Mouse (Mus musculus) left cerebral cortex, postnatal 10 days (tissue): ENCODE data around the gene Kdelr3. TPM values are rescaled to one million over a fixed set of nuclear protein-coding genes. Genes with fewer than 3 reads are reported as not detected.

Experiments used
- DNase-seq, 2 experiments: peaks; one replicate each; pipeline ENCODE4 v3.0.0; 2021 to 2022; ENCODE audit warnings: low spot score in 2 of 2, mixed read lengths in 1 of 2; ENCODE audit errors: extremely low spot score in 1 of 2
- intact Hi-C: fragments of 180-260 bp; cut with DNase I; formaldehyde crosslinking; loops from one replicate; pipeline ENCODE4 v1.15.1; 2025
- microRNA-seq: library from miRNA; unstranded; fragments of <30 nt; microRNA quantifications from one replicate; pipeline ENCODE4 v1.2.0, GENCODE M21; 2022
- total RNA-seq, 2 experiments: library from RNA; stranded (reverse); gene quantifications; 2 replicates each; pipeline ENCODE4 v1.2.3; 2021

Gene Kdelr3
- total RNA-seq, 2 experiments from 2014 or later, result 1.4 to 1.6 TPM

DNA sequence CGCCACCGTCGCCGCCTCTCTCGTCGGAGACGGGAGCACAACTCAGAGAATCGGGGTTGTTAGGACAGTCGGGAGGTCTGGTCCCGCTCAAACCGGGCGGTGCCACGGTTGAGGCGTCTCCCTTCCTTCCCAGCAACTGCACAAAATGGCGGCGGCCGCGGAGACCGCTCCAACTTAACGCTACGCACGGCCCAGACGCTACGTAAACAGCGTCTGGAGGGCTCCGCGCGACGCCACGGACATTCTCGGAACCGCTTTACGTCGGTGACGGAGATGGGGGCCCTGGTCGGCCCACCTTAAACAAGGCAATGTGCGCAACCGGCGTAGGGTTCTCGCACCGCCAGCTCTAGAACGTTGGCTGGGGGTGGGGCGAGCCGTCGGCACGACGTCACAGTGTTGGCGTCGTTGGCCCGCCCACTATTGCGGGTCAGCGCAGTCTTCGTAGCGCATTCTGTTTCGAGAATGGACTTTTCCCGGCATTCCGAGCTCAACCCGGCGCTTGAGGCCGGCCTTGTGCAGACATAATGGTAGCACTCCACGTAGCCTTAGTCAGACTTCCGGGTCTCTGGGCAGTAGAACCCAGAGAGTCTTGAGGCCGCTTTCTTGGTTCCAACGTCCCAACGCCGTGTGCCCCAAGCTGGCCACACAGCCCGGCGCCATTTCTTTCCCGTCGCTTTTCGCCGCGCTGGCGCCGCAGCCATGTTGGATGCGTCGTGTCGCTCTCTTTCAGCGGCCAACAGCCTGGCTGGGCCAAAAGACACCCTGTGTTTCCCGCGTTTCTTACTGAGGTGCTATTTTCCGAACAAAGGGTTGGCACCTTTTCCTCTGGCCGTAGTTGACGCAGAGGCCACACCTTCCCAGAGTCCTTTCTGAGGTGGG, 30.4 kb downstream of the Kdelr3 start, which contains the start of gene Ddx17:
Gene Ddx17, minus strand, starts transcription at position 332 of the 879 bp plus-strand sequence.
- intact Hi-C loops, result loop anchor here (5.0 to 10.0 kb wide), 2 partner anchors 61 to 108 kb away; partner anchors contain the start of genes Cby1, Dmc1 and Fam227a

DNA sequence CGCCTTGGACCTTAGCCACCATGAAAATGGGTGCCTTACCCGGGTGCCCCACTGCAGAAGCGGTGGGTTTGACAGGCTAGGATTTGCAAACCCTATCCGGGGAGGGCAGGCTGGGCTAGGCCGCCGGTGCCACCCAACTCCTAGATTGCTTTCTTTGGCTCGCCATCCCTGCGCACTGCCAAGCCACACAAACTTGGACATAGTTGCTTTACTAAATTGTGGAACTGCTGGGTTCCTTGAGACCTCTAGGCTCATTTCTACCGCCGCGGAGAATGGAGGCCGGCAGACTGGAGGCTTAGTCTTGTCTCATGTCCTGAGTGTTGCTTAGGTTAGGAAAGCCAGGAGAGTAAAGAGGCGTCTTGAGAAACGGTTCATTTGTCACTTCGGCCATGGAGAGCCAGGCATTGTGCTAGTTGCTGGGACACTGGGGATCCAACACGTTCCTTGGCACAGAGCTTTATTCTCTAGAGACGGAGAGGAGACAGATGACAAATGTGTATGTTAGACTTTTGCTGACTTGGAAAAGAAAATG, 31.1 kb downstream of the Kdelr3 start:
- no peak for DNase-seq
- intact Hi-C loops, result loop anchor here (5.0 to 10.0 kb wide), 2 partner anchors 60 to 107 kb away; partner anchors contain the start of genes Cby1, Dmc1 and Fam227a

More for the DNA sequence above, 30.4 kb downstream of the Kdelr3 start, which contains the start of gene Ddx17:
- peak; percentile 98 for DNase-seq

DNA sequence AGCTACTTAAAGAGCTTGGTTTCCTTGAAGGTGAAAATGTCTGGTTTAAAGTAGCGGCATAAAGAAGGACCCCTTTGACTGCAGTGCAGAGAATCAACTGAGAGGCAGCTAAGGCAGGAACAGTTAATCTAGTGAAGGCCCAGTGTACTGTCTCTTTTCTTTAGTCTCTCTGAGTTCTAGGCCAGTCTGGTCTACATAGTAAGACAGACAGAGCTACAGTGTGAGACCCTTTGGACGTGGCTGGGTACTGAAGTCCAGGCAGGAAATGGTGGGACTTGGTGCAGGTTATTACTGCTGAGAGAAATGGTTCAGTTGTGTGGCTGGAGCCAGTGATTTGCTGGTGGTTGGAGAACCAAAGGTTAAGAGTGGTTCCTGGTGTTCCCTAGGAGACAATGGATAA, 32.0 kb downstream of the Kdelr3 start:
- intact Hi-C loops, result loop anchor here (5.0 to 10.0 kb wide), 2 partner anchors 59 to 107 kb away; partner anchors contain the start of genes Cby1, Dmc1 and Fam227a
- DNase-seq, result no peak

DNA sequence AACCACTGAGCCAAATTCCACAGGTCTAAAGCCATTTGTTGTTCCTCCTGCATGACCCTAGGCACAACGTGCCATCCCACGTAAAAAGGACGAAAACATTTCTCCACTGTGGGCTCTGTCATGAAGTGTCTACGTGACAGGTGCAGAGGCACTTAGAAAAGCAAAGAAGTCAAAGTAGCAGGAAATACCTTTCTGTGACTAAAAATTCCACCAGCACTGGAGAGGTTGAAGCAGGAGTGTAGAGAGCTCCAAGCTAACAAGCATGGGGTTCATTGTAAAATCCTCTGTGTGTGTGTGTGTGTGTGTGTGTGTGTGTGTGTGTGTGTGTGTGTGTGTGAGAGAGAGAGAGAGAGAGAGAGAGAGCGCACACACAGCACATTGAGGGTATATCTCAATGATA, 36.4 kb downstream of the Kdelr3 start:
- intact Hi-C loops, result no loop called here
- no peak for DNase-seq

DNA sequence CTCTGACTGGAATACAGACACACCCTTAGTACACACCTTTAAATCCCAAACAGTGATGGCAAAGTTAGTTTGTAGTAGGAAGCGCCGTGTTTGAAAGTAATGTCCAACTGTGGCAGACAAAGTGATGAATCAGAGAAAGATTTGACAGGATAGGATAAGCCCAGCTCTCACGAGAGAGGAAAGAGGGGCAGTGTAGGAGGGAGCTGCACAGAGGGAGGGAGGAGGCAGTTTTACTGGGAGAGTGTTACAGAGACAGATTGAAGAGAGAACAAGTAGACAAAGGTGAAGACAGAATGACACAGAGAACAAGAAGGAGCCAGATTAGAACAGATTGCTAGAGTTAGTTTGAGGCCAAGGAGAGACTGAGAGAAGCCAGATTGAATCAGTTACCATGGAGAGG, 43.4 kb downstream of the Kdelr3 start:
- no peak for DNase-seq
- intact Hi-C loops, result no loop called here

DNA sequence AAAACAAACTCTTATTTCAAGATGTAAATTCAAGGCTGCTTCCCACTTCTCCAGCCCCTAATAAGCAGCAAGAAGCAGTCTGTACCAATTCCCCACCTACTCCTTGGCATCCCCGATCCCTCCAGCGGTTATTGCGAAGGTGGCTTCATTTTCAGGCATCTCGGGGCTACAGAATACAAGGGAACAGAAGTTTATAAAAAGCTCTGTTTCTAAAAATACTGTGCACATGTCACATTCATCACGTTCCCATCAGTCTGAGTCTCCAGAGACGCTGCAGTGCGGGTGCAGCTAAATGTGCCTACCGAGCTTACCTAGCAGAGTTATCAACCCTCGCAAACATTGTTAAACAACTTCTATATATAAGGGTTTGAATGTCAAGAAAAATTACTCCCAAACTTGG, 46.2 kb downstream of the Kdelr3 start:
- intact Hi-C loops, result no loop called here
- peak in 1 of 2 experiments; percentile 23 for DNase-seq

DNA sequence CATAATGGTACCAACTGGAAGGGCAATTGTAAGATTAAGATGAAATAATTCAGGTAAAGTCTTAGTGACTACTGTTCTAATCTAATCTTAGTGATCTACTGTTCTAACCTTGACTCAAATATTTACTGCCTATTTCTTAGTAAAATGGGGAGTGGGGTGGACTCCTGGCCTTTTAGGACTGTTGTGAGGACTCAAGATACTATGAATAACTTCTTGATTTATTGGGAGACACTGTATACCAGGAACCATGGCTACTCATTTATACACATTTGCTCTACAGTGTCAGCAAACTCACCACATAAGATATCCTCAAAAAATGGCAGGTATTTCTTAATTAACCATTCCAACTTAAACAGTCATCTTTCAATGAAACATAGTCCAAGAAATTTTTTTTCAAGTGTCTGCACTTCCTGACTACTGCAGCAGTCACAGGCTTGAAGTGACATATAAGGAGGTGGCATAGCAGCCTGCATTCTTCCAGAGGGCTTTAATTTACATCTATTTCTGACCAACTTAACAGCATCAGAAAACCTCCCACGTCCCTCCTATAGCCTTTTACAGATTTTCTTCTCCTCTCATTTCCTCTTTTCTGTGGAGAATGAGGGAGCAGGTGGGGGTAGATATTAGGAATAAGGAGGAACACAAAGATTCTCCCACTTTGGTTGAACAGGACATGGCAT, 59.5 kb downstream of the Kdelr3 start:
- no peak for DNase-seq
- intact Hi-C loops, result no loop called here

DNA sequence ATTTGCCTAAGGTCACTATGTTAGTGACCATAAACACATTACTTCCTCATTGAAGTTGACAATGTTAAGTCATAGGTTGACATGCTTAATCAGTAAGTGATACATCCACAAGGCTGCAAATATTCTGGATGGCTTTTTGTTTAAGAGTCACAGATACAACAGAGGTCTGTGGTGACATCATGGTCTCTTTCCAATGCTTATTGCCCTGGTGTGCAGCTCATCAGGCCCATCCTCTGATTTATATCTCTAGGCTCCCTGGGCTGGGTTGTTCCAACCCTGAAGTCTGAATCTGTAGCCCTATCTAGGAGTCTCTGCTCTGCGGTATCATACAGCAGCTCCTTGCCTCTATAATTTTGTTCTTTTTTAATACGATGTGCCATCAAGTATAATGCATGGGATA, 60.7 kb downstream of the Kdelr3 start:
- DNase-seq, result no peak
- intact Hi-C loops, result no loop called here

Small RNA genes lying within 50 kb of the gene (microRNA-seq; reads per million reads assigned to microRNA genes)
- not detected for gene Gm44302

Other genes starting within 250 kb of the Kdelr3 start
- 1 to 10 TPM; 7.0 to 9.1 TPM for gene Baiap2l2, start 230.9 kb upstream of the Kdelr3 start, total RNA-seq
- gene Pla2g6, start 188.0 kb upstream of the Kdelr3 start, total RNA-seq, result 10 to 100 TPM; 21.9 to 22.3 TPM
- gene Maff, start 169.8 kb upstream of the Kdelr3 start, total RNA-seq, result 1 to 10 TPM; 1.3 to 3.1 TPM
- gene Tmem184b, start 112.8 kb upstream of the Kdelr3 start, total RNA-seq, result 10 to 100 TPM; 51.2 to 54.0 TPM
- 100 to 1,000 TPM; 181 to 198 TPM for gene Csnk1e, start 60.8 kb upstream of the Kdelr3 start, total RNA-seq
- gene Kcnj4, start 11.2 kb upstream of the Kdelr3 start, total RNA-seq, result 100 to 1,000 TPM; 116 to 124 TPM
- 100 to 1,000 TPM; 381 TPM for gene Ddx17, start 30.3 kb downstream of the Kdelr3 start, total RNA-seq
- 1 to 10 TPM; 1.0 to 1.4 TPM for gene Dmc1, start 88.7 kb downstream of the Kdelr3 start, total RNA-seq
- 10 to 100 TPM; 10.4 to 10.6 TPM for gene Fam227a, start 142.5 kb downstream of the Kdelr3 start, total RNA-seq
- 10 to 100 TPM; 54.5 to 61.0 TPM for gene Cby1, start 142.8 kb downstream of the Kdelr3 start, total RNA-seq
- 100 to 1,000 TPM; 108 to 112 TPM for gene Tomm22, start 154.4 kb downstream of the Kdelr3 start, total RNA-seq
- 10 to 100 TPM; 43.7 to 46.1 TPM for gene Josd1, start 171.5 kb downstream of the Kdelr3 start, total RNA-seq
- gene Gtpbp1, start 174.4 kb downstream of the Kdelr3 start, total RNA-seq, result 10 to 100 TPM; 44.9 to 48.5 TPM
- 10 to 100 TPM; 14.9 to 20.2 TPM for gene Sun2, start 226.1 kb downstream of the Kdelr3 start, total RNA-seq